Mouse (Mus musculus) liver, adult 2 months (tissue): ENCODE data around the gene D630039A03Rik. TPM values are rescaled to one million over a fixed set of nuclear protein-coding genes. Genes with fewer than 3 reads are reported as not detected.
A peak's percentile ranks its signal among the peaks of the same experiment; 100 is the strongest.

Experiments used
- DNase-seq: peaks from one replicate; pipeline ENCODE4 v3.0.0-alpha.2; 2011; ENCODE audit warnings: low read depth, low spot score; ENCODE audit errors: extremely low read depth
- H3K27ac ChIP-seq: fragments of 200-500 bp; replicated peaks from 2 replicates; pipeline ENCODE4 v1.5.1; 2012; ENCODE audit warnings: low read depth, mild to moderate bottlenecking, control low read depth, inconsistent platforms, low read length; ENCODE audit not compliant: insufficient read depth
- H3K27me3 ChIP-seq: fragments of 200-500 bp; 2 replicates; pipeline ENCODE4 v1.6.1; 2012; ENCODE audit warnings: mild to moderate bottlenecking, moderate library complexity, low read length, inconsistent platforms; ENCODE audit not compliant: control insufficient read depth, insufficient read depth
- H3K36me3 ChIP-seq: fragments of 200-500 bp; 2 replicates; pipeline ENCODE4 v1.6.1; 2012; ENCODE audit warnings: low read length, inconsistent platforms; ENCODE audit not compliant: control insufficient read depth, insufficient read depth
- H3K4me1 ChIP-seq: fragments of 200-500 bp; 2 replicates; pipeline ENCODE4 v1.6.1; 2011; ENCODE audit warnings: low read length; ENCODE audit not compliant: control insufficient read depth, insufficient read depth
- H3K4me3 ChIP-seq: fragments of 200-500 bp; 2 replicates; pipeline ENCODE4 v1.5.1; 2011; ENCODE audit warnings: low read depth, mild to moderate bottlenecking, control low read depth, low read length, moderate library complexity; ENCODE audit not compliant: insufficient read depth
- H3K79me2 ChIP-seq: fragments of 200-500 bp; 2 replicates; pipeline ENCODE4 v1.6.1; 2012; ENCODE audit warnings: inconsistent platforms, mild to moderate bottlenecking, low read length, moderate library complexity; ENCODE audit not compliant: control insufficient read depth, insufficient read depth
- H3K9ac ChIP-seq: fragments of 200-500 bp; 2 replicates; pipeline ENCODE4 v1.6.1; 2012; ENCODE audit warnings: low read depth, mild to moderate bottlenecking, control low read depth, inconsistent platforms, low read length
- CTCF ChIP-seq: fragments of 200-500 bp; IDR thresholded peaks from 2 replicates; pipeline ENCODE4 v1.5.1; 2011; ENCODE audit warnings: low read depth, low read length, control low read depth
- POLR2A ChIP-seq: fragments of 200-500 bp; IDR thresholded peaks from 2 replicates; pipeline ENCODE4 v1.6.1; 2011; ENCODE audit warnings: low read length, control low read depth; ENCODE audit not compliant: insufficient read depth; ENCODE audit errors: extremely low read depth
- WGBS: fragments of 180-500 bp; shearing (Covaris S2); methylation state at CpG from one replicate; pipeline ENCODE4 v1.1.7; 2018; 5-methylcytosine and 5-hydroxymethylcytosine counted together
- polyA plus RNA-seq: library from polyadenylated mRNA; depleted of rRNA; stranded (reverse); fragments of >200 nt; gene quantifications from 2 replicates; pipeline ENCODE4 v1.2.3, GENCODE M21; 2012
- total RNA-seq: library from RNA; depleted of rRNA; stranded (reverse); fragments of >200 nt; gene quantifications from 2 replicates; pipeline ENCODE4 v1.2.3, GENCODE M21; 2014

The D630039A03Rik gene
- total and polyA plus RNA-seq, 2 experiments: 3.2 to 14.3 TPM

DNA sequence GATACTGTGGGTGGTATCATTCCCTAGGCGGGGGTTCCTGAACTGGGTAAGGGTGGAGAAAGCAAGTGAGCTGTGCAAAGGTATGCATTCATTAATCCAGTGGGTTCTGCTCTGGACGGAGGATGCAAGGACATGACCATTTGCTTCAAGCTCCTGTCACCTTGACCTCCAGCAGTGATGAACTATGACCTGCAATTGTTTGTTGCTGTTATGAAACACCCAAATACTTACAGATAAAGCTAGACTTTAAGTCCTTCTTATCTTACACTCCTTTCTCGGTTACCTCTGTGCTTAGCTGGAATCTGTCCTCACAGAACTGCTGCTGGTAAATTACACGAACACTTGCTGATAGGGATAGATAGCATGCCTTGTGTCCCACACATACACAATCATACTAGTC, 24.5 kb upstream of the D630039A03Rik start:
- H3K4me3 ChIP-seq: no peak overlapping the region
- H3K27ac ChIP-seq: no peak overlapping the region
- peaks cover 16% of the 10 kb centered on the region for H3K36me3 ChIP-seq
- peaks cover 3% of the 10 kb centered on the region; the same call in 1 of the 2 replicates for H3K4me1 ChIP-seq
- TF ChIP-seq CTCF (no peak), POLR2A (no peak)
- WGBS: 45% methylated on average over 4 of the region's 4 CpGs
- no peaks in the 10 kb centered on the region for H3K79me2 ChIP-seq
- no peaks in the 10 kb centered on the region for H3K27me3 ChIP-seq
- H3K9ac ChIP-seq: no peak overlapping the region
- DNase-seq: peak; percentile 59

DNA sequence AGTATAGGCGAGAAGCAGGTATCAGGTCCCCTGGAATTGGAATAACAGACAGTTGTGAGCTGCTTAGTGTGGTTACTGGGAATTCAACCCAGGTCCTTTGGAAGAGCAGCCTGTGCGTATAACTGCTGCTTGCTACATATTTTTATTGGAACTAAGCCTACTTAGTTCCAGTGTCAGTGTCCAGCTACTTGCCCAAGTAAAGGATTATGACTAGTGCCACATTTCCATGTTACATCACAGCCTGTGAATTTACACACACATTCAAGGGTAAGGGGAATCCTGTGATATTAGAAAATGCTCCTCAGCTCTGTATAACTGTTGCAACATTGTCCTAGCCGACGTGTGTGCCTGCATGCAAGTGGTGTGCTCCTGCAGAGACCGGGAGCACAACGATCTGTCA, 21.2 kb upstream of the D630039A03Rik start:
- no peak for TF ChIP-seq CTCF
- TF ChIP-seq POLR2A: no peak
- 76% methylated on average over 6 of the region's 6 CpGs for WGBS
- Histone ChIP-seq H3K9ac (no peak overlapping the region), H3K79me2 (no peaks in the 10 kb centered on the region), H3K27me3 (no peaks in the 10 kb centered on the region), H3K27ac (no peak overlapping the region), H3K4me3 (no peak overlapping the region), H3K36me3 (no peaks in the 10 kb centered on the region), H3K4me1 (peaks cover 3% of the 10 kb centered on the region; the same call in 1 of the 2 replicates)
- no peak for DNase-seq

- WGBS: 77% methylated on average over 5 of the region's 5 CpGs
- TF ChIP-seq POLR2A: no peak
- TF ChIP-seq CTCF: no peak
- H3K4me1 ChIP-seq: peaks cover 9% of the 10 kb centered on the region
- H3K79me2 ChIP-seq: no peaks in the 10 kb centered on the region
- H3K9ac ChIP-seq: no peak overlapping the region
- H3K27me3 ChIP-seq: no peaks in the 10 kb centered on the region
- no peak overlapping the region for H3K4me3 ChIP-seq
- H3K27ac ChIP-seq: no peak overlapping the region
- H3K36me3 ChIP-seq: no peaks in the 10 kb centered on the region
- no peak for DNase-seq
Observed at GRCm38 (mm10) chr4:57934181-57934580, 18.1 kb upstream of the D630039A03Rik start.

DNA sequence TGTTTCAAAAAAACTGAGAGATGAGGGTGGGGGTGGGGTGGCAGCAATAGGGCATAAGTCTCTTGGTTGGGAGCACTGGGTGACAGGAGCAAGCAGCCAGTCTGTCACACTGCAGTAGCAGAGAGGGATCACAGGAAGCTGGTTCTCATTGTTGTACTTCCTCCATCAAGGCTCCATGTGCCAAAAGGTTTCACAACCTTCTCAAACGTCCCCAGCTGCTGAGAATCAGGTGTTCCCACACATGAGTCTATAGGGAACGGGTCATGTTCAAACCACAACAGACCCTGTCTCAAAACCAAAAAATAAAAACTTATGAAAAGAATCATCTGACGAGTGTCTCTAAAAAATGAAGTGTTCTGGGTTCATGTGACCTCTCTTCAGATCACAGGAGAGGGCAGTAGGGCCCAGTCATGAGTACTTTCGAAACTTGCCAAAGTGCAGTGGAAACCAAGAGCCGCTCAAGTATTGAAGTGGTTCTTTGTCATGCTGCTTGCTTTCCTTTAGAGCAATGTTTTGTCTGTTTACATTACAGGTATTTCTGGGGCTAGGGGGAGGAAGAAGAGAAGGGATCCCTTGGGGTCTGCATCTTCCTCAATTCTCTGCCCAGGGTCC, 14.6 kb upstream of the D630039A03Rik start:
- Histone ChIP-seq H3K27ac (peak overlapping the region; percentile 4; the same call in 1 of the 2 replicates), H3K9ac (no peak overlapping the region), H3K79me2 (no peaks in the 10 kb centered on the region), H3K4me1 (peaks cover 11% of the 10 kb centered on the region), H3K4me3 (no peak overlapping the region), H3K27me3 (no peaks in the 10 kb centered on the region), H3K36me3 (no peaks in the 10 kb centered on the region)
- WGBS: 27% methylated on average over 5 of the region's 5 CpGs
- no peak for TF ChIP-seq POLR2A
- TF ChIP-seq CTCF: no peak
- peak; percentile 71 for DNase-seq

DNA sequence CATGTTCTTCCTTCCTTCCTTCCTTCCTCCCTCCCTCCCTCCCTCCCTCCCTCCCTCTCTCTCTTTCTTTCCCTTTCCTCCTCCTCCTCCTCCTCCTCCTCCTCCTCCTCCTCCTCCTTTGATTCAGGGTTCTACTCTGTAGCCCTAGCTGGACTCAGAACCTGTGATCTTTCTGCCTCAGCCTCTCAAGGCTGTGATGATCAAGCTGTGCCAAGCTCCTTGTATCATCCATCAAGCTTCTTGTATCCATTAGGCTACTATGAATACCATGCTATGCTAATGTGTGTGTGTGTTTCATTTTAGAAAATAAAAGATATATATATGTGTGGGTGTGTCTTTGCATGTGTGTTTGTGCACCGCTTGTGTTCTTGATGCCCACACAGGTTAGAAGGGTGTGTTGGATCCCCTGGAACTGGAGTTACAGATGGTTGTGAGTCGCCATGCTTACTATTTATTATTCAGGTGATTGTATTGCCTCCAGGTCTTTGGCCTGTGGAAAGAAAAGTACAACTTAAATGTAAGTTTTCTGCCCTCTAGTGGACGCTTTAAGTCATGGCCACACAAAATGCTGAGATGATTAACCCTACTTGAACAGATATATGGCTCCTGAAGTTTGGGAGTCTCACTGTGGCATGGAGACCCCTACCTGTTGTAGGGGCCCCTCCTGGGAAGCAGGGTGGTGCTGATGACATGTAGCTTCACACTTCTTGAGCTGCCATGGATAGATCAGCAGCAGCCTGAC, 11.5 kb upstream of the D630039A03Rik start:
- Histone ChIP-seq H3K27ac (no peak overlapping the region), H3K36me3 (no peaks in the 10 kb centered on the region), H3K27me3 (no peaks in the 10 kb centered on the region), H3K79me2 (no peaks in the 10 kb centered on the region), H3K4me1 (peaks cover 11% of the 10 kb centered on the region), H3K4me3 (no peak overlapping the region), H3K9ac (no peak overlapping the region)
- peak; percentile 32; the same call in 1 of the 2 replicates for TF ChIP-seq CTCF
- no peak for TF ChIP-seq POLR2A
- 14% methylated on average over 3 of the region's 3 CpGs for WGBS
- peak; percentile 69 for DNase-seq

GRCm38 (mm10) chr4:57924556-57925071, 8.5 kb upstream of the D630039A03Rik start:
- Histone ChIP-seq H3K4me3 (no peak overlapping the region), H3K4me1 (peaks cover 2% of the 10 kb centered on the region; the same call in 1 of the 2 replicates), H3K36me3 (no peaks in the 10 kb centered on the region), H3K9ac (no peak overlapping the region), H3K27me3 (no peaks in the 10 kb centered on the region), H3K27ac (no peak overlapping the region), H3K79me2 (no peaks in the 10 kb centered on the region)
- TF ChIP-seq POLR2A (no peak), CTCF (no peak)
- DNase-seq: no peak
- WGBS: 88% methylated on average over 6 of the region's 6 CpGs
